Mouse (Mus musculus): Measurements from ENCODE around the gene Mrgpra2b. TPM values are rescaled to one million over a fixed set of nuclear protein-coding genes. Genes with fewer than 3 reads are reported as not detected.
"Not testable (repeated sequence)": the region's sequence is repeated elsewhere in the genome, so short reads cannot be mapped to it uniquely, and the experiment has no call there.

The Mrgpra2b gene
- polyA plus RNA-seq, 1 experiment from 2014 or later = not detected

DNA sequence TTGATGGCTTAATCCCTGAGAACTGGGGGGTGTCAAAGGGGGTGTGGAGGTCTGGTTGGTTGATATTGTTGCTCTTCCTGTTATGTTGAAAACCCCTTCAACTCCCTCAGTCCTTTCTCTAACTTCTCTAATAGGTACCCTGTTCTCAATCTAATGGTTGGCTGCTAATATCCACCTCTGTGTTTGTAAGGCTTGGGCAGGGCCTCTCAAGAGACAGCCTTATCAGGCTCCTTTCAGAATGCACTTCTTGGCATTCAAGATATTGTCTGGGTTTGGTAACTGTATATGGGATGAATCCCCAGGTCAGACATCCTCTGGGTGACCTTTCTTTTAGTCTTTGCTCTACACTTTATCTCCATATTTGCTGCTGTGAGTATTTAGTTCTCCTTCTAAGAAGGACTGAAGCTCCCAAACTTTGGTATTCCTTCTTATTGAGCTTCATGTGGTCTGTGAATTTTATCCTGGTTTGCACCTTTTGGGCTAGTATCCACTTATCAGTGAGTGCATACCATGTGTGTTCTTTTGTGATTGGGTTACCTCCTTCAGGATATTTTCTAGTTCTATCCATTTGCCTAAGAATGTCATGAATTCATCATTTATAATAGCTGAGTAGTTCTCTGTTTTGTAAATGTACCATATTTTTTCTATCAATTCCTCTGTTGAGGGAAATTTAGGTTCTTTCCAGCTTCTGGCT lies 100.7 kb downstream of the Mrgpra2b start:
- H3K9me3 ChIP-seq; ATAC-seq (ENCODE audit: extremely low read depth, insufficient number of reproducible peaks, low FRiP score, low TSS enrichment); H3K27ac ChIP-seq (replicated peaks); H3K4me3 ChIP-seq; H3K4me2 ChIP-seq; H3K36me3 ChIP-seq; H3K4me1 ChIP-seq; H3K9ac ChIP-seq; H3K27me3 ChIP-seq (replicated peaks): not testable (repeated sequence)

Other genes starting within 250 kb of the Mrgpra2b start
- gene Mrgpra1, start 174.6 kb downstream of the Mrgpra2b start, polyA plus RNA-seq (2015; fragmentation: Nextera tagmentation; extraction: Ambion mirVana) = not detected in 2 replicates
- not detected in 2 replicates for gene Mrgpra2a, start 76.7 kb downstream of the Mrgpra2b start, polyA plus RNA-seq (2015; fragmentation: Nextera tagmentation; extraction: Ambion mirVana)
- gene Mrgpra3, start 72.5 kb upstream of the Mrgpra2b start, polyA plus RNA-seq (2015; fragmentation: Nextera tagmentation; extraction: Ambion mirVana) = not detected in 2 replicates

Data from heart, embryonic 13.5 days (tissue).